Mouse (Mus musculus) layer of hippocampus, postnatal 10 days (tissue): ENCODE measurements around the gene Ubtd2. TPM values are rescaled to one million over a fixed set of nuclear protein-coding genes. Genes with fewer than 3 reads are reported as not detected.
A peak's percentile ranks its signal among the peaks of the same experiment; 100 is the strongest.
"Not testable (repeated sequence)": the region's sequence is repeated elsewhere in the genome, so short reads cannot be mapped to it uniquely, and the experiment has no call there.

Experiments
- DNase-seq, 2 experiments: peaks; one replicate each; pipeline ENCODE4 v3.0.0; 2021; ENCODE audit warnings: low spot score in 2 of 2
- total RNA-seq, 2 experiments: library from RNA; stranded (reverse); gene quantifications; 2 replicates each; pipeline ENCODE4 v1.2.3; 2021

Gene Ubtd2
- total RNA-seq, 2 experiments from 2014 or later, result 45.3 to 45.5 TPM

- no peak for DNase-seq
Observed at GRCm38 (mm10) chr11:32456356-32456755, 1.2 kb downstream of the Ubtd2 start.

GRCm38 (mm10) chr11:32464282-32464681 lies 9.1 kb downstream of the Ubtd2 start:
- no peak for DNase-seq

- DNase-seq, result no peak
Observed at GRCm38 (mm10) chr11:32471925-32472324, 16.8 kb downstream of the Ubtd2 start.

GRCm38 (mm10) chr11:32474725-32475124 lies 19.6 kb downstream of the Ubtd2 start:
- DNase-seq, result no peak

- no peak for DNase-seq
Observed at GRCm38 (mm10) chr11:32475487-32476236, 20.5 kb downstream of the Ubtd2 start.

- DNase-seq, result no peak
Observed at GRCm38 (mm10) chr11:32481525-32481924, 26.4 kb downstream of the Ubtd2 start.

GRCm38 (mm10) chr11:32485290-32485689 lies 30.1 kb downstream of the Ubtd2 start:
- DNase-seq, result no peak

- DNase-seq, result no peak
Observed at GRCm38 (mm10) chr11:32486621-32487020, 31.5 kb downstream of the Ubtd2 start.

GRCm38 (mm10) chr11:32487501-32487900 lies 32.3 kb downstream of the Ubtd2 start:
- DNase-seq, result no peak

GRCm38 (mm10) chr11:32488344-32488743 lies 33.2 kb downstream of the Ubtd2 start:
- no peak for DNase-seq

- DNase-seq, result no peak
Observed at GRCm38 (mm10) chr11:32488808-32489670, 33.9 kb downstream of the Ubtd2 start.

- no peak for DNase-seq
Observed at GRCm38 (mm10) chr11:32491079-32491478, 35.9 kb downstream of the Ubtd2 start.

GRCm38 (mm10) chr11:32493312-32493711 lies 38.1 kb downstream of the Ubtd2 start:
- no peak for DNase-seq

GRCm38 (mm10) chr11:32495283-32495682 lies 40.1 kb downstream of the Ubtd2 start:
- DNase-seq, result no peak

- peak; percentile 30 to 49 for DNase-seq
Observed at GRCm38 (mm10) chr11:32498757-32499535, 43.8 kb downstream of the Ubtd2 start.

- no peak for DNase-seq
Observed at GRCm38 (mm10) chr11:32499931-32500330, 44.8 kb downstream of the Ubtd2 start.

GRCm38 (mm10) chr11:32503711-32504110 lies 48.5 kb downstream of the Ubtd2 start:
- DNase-seq, result no peak

- no peak for DNase-seq
Observed at GRCm38 (mm10) chr11:32505091-32505739, 50.0 kb downstream of the Ubtd2 start.

- no peak for DNase-seq
Observed at GRCm38 (mm10) chr11:32510930-32511329, 55.8 kb downstream of the Ubtd2 start.

- not testable (repeated sequence) for DNase-seq
Observed at GRCm38 (mm10) chr11:32514853-32515252, 59.7 kb downstream of the Ubtd2 start.

GRCm38 (mm10) chr11:32516091-32516490 lies 60.9 kb downstream of the Ubtd2 start:
- DNase-seq, result peak in 1 of 2 experiments; percentile 37
